Mouse (Mus musculus): Measurements from ENCODE around the gene Hoxc4.

The Hoxc4 gene

DNA sequence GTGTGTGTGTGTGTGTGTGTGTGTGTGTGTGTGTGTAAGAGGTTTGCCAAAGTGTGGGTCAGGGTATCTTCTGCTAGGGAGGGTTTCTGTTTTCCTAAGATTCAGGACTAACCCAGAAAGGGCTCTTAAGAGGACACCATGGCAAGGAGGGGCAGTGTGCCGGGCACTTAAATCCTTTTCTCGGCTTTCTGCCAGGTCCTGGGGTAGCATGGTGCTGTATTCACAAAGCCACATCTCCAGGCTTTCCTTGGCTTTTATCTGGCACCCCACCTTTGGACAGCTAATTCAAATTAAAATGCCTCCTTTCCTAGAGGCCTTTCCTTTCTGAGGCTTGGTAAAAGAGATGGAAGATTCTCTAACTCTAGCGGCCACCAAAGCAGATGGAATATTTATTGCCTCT lies 20.9 kb downstream of the Hoxc4 start:
- DNase-seq = no peak

DNA sequence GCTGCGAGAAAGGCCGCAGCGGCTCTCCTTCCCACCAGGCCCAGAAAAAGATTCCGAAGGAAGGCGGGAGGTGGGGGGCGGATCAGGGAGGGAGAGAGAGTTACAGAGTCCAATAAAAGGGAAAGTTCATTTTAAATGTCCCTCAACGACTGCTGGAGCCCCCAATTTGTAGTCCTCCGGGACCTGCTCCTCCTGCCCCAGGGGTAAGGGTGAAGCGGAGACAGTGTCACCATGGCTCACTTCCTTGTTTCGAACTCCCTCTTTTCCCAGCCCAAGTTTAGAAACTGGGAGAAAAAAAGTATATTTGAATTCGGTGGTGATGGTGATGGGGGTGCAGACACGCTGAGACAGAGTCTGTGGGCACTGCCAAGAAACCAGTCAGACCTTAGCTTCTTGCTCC lies 21.9 kb downstream of the Hoxc4 start:
- peak in 1 of 2 experiments; percentile 45 for DNase-seq

DNA sequence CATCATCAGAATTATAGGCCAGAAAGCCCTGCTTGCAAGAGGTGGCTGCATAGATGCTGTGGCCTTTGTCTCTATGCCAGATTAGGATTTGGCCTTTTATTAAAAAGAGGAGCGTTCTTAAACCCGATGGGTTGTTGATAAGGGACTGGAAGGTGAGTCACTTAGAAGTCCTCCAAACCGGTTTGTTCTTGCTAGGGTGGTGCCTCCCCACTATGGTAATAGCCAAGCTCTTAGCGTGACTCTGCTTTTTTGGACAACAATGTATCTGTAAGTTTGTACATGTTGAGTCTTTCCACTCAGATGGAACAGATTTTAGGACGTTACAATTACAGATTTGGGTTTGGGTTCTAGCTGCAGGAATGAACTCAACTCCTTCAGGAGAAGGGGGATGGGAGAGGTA lies 22.9 kb downstream of the Hoxc4 start:
- no peak for DNase-seq

GRCm38 (mm10) chr15:103042209-103042608 lies 23.5 kb downstream of the Hoxc4 start:
- DNase-seq = peak in 1 of 2 experiments; percentile 71

DNA sequence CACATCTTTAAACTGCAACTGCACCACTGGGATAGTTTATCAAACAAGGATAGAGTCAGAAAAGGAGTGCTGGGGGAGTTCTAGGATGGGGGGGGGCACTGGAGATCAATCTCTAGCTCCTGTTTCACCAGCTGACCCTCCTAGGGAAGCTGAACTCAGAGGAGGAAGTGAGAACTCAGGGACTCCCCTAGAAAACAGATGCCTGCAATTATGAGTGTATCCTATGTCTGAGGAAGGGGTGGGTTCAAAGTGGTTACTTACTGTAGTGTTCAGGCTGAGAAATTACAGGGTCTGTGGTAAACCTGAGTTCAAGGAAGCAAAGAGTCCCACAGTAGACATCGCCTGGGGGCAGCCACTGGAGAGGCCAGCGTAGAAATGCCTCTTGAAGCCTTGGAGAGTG lies 32.9 kb downstream of the Hoxc4 start:
- no peak for DNase-seq

- DNase-seq = no peak
Observed at GRCm38 (mm10) chr15:103053210-103053609, 34.5 kb downstream of the Hoxc4 start.

- peak; percentile 44 to 63 for DNase-seq
Observed at GRCm38 (mm10) chr15:103056396-103056795, 37.7 kb downstream of the Hoxc4 start.

DNA sequence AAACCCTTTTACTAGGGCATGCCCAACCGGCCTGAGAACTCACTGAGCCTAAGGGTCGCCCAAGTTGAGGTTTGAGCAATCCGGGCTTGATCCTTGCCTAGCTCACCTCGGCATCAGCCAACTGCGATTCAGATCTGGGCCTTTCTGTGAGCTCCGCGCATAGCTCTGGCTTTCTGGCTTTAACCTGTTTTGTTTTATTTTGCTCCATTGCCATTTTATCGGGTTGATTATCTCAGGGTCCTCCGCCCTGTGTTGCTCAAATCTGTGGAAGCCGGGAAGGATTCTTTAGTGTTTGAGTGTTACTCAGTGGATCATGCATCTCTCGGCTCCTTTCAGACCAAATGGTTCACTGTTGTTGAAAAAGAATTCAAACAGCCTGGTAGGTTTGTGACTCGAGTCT lies 40.0 kb downstream of the Hoxc4 start:
- DNase-seq = peak; percentile 29 to 59

GRCm38 (mm10) chr15:103059393-103059992 lies 40.8 kb downstream of the Hoxc4 start:
- peak in 1 of 2 experiments; percentile 19 for DNase-seq

GRCm38 (mm10) chr15:103060021-103060340 lies 41.2 kb downstream of the Hoxc4 start:
- peak; percentile 62 to 84 for DNase-seq

DNA sequence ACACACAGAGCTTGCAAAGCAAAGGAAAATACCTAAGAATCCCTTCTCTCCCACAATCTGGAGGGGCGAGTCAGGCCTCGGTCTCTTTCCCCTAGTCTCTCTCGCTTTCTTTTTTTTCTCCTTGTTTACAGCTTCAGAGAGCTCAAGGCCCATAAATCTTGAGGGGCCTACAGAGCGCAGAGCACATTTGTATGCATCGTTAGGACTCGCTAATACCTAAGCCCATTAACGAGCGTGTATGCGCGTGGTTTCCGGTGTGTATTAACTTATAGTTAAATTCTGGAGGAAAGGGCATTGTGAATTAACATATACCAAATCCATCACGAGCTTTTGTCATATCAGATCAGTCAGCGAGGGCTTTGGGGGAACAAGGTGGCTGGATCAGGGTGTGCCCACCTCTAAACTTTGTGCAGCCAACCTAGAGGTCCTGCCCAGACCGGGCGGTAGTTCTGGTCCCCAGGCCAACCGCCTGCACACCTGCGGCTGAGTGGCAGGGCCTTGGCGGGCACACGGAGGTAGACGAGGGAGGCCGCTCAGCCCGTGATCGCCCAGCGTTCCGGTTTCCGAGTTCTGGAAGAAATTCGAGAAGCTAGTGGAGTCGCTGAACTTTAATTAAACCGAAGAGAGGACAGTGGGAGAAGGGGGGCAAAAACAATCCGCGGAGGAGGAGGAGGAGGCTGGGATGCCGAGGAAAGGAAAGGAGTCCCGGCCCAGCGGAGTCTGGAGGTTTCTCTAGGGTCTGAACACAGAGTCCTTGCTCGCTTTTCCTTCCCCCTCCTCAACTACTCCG lies 41.8 kb downstream of the Hoxc4 start:
- DNase-seq = peak; percentile 75 to 90

GRCm38 (mm10) chr15:103061131-103061825 lies 42.5 kb downstream of the Hoxc4 start:
- DNase-seq = peak; percentile 77 to 91

GRCm38 (mm10) chr15:103061988-103062387 lies 43.3 kb downstream of the Hoxc4 start:
- no peak for DNase-seq

- no peak for DNase-seq
Observed at GRCm38 (mm10) chr15:103065642-103066041, 46.9 kb downstream of the Hoxc4 start.

- no peak for DNase-seq
Observed at GRCm38 (mm10) chr15:103067701-103068100, 49.0 kb downstream of the Hoxc4 start.

- peak; percentile 34 to 56 for DNase-seq
Observed at GRCm38 (mm10) chr15:103069173-103069572, 50.4 kb downstream of the Hoxc4 start.

- peak; percentile 86 to 87 for DNase-seq
Observed at GRCm38 (mm10) chr15:103071266-103071665, 52.5 kb downstream of the Hoxc4 start.

- DNase-seq = no peak
Observed at GRCm38 (mm10) chr15:103074663-103075415, 56.1 kb downstream of the Hoxc4 start.

DNA sequence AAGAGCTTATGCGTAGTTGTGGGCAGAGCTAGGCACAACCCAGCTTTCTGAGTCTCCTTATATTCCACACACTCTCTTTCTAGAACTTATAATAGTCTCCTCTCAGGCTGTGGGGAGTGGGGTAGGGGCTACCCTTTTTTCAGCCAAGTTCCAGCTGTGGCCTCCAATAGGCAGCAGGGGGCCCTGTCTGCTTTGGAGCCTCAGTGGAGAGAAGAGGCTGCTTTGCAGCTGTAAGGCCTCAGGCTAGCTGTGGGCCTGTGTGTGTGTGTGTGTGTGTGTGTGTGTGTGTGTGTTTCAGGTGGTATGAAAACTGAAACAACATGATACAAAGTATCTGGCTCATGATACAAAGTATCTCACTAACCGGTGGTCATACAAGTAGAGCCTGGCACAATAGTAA lies 58.9 kb downstream of the Hoxc4 start:
- DNase-seq = no peak

DNA sequence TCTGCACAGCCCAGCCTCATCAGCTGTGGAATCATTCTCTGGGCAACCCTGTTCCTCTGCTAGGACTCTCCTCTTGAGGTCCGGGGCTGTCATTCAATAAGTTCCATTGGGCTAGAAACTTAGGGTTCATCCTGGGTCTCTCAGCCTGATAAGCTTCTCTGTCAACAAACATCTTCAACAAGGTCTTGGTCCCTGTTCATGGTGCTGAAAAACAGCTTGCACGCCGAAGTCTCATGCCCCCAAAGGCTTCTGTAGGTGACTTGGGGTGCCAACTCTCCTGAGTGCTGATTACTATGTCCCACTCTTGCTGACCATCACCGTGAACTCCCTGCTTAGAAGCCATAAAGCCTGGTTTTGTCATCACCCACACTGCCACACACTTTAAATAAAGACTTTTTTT lies 63.9 kb downstream of the Hoxc4 start:
- no peak for DNase-seq

GRCm38 (mm10) chr15:103083598-103083997 lies 64.9 kb downstream of the Hoxc4 start:
- DNase-seq = no peak

GRCm38 (mm10) chr15:103084944-103085343 lies 66.2 kb downstream of the Hoxc4 start:
- no peak for DNase-seq
